Mouse (Mus musculus) stomach, postnatal 0 days (tissue): ENCODE measurements at regions not wholly inside any gene's neighbourhood (a gene's known extent, or its start where the extent isn't known, plus 50 kb on each side); places are given as distances from the start of the nearest gene placed in this dataset.

Experiments
- CTCF ChIP-seq: IDR thresholded peaks from 2 replicates; pipeline ENCODE4 v1.5.1; 2016; ENCODE audit warnings: antibody characterized with exemption, low read depth, mild to moderate bottlenecking, moderate library complexity
- EP300 ChIP-seq: optimal IDR thresholded peaks from 2 replicates; pipeline ENCODE3; 2016; ENCODE audit warnings: antibody characterized with exemption

GRCm38 (mm10) chr3:52575237-52575798 is 307.2 kb downstream of the Foxo1 start:
- no peak for TF ChIP-seq EP300
- TF ChIP-seq CTCF, result no peak
